Mouse (Mus musculus) limb, embryonic 13.5 days (tissue): ENCODE data around the gene Gfra1. TPM values are rescaled to one million over a fixed set of nuclear protein-coding genes. Genes with fewer than 3 reads are reported as not detected.
A peak's percentile ranks its signal among the peaks of the same experiment; 100 is the strongest.

Experiments
- ATAC-seq: fragments of 200-750 bp; cut with Nextera tagmentation; 2 replicates; pipeline ENCODE4 v1.8.0; 2017; ENCODE audit warnings: low read depth, moderate number of reproducible peaks, moderate TSS enrichment; ENCODE audit not compliant: low FRiP score
- H3K27ac ChIP-seq: fragments of 300-500 bp; sonication (generic); 2 replicates; pipeline ENCODE4 v1.5.1; 2015; ENCODE audit warnings: inconsistent platforms, mild to moderate bottlenecking, moderate library complexity
- H3K27me3 ChIP-seq: fragments of 300-500 bp; sonication (generic); 2 replicates; pipeline ENCODE4 v1.6.1; 2015; ENCODE audit warnings: mild to moderate bottlenecking, inconsistent platforms
- H3K36me3 ChIP-seq: fragments of 300-500 bp; sonication (generic); 2 replicates; pipeline ENCODE4 v1.6.1; 2015; ENCODE audit warnings: inconsistent platforms, mild to moderate bottlenecking, moderate library complexity
- H3K4me1 ChIP-seq: fragments of 300-500 bp; sonication (generic); 2 replicates; pipeline ENCODE4 v1.6.1; 2015; ENCODE audit warnings: inconsistent platforms
- H3K4me2 ChIP-seq: fragments of 300-500 bp; sonication (generic); replicated peaks from 2 replicates; pipeline ENCODE4 v1.6.1; 2015; ENCODE audit warnings: inconsistent platforms, mild to moderate bottlenecking, moderate library complexity
- H3K4me3 ChIP-seq: fragments of 300-500 bp; sonication (generic); 2 replicates; pipeline ENCODE4 v1.5.1; 2015; ENCODE audit warnings: moderate library complexity, mild to moderate bottlenecking, inconsistent platforms
- H3K9ac ChIP-seq: fragments of 300-500 bp; sonication (generic); 2 replicates; pipeline ENCODE4 v1.6.1; 2015; ENCODE audit warnings: mild to moderate bottlenecking, inconsistent platforms
- H3K9me3 ChIP-seq: fragments of 300-500 bp; sonication (generic); 2 replicates; pipeline ENCODE4 v1.6.1; 2016; ENCODE audit warnings: inconsistent platforms
- WGBS: fragments of 180-500 bp; shearing (Covaris S2); methylation state at CpG from one replicate; pipeline ENCODE4 v1.1.7; 2015; 5-methylcytosine and 5-hydroxymethylcytosine counted together
- polyA plus RNA-seq: library from polyadenylated mRNA; unstranded; fragments of >200 nt; fragmentation: Nextera tagmentation; extraction: Ambion mirVana; gene quantifications from 2 replicates; pipeline ENCODE4 v1.2.1, GENCODE M21; 2015

Gene Gfra1
- polyA plus RNA-seq, 1 experiment from 2014 or later: 25.4 TPM

- Histone ChIP-seq H3K9ac (peak overlapping the region; percentile 63), H3K9me3 (no peaks in the 10 kb centered on the region), H3K36me3 (no peaks in the 10 kb centered on the region), H3K4me3 (peak overlapping the region; percentile 55), H3K27me3 (peaks cover 75% of the 10 kb centered on the region), H3K4me1 (peaks cover 64% of the 10 kb centered on the region), H3K27ac (no peak overlapping the region), H3K4me2 (peak overlapping the region; percentile 99)
- under 1% methylated on average over 21 of the region's 21 CpGs for WGBS
- ATAC-seq: 0 out of 2 replicates have a peak, but pooled peaks have one; percentile 20
Measured at GRCm38 (mm10) chr19:58455061-58455495, 631 bp downstream of the Gfra1 start.

DNA sequence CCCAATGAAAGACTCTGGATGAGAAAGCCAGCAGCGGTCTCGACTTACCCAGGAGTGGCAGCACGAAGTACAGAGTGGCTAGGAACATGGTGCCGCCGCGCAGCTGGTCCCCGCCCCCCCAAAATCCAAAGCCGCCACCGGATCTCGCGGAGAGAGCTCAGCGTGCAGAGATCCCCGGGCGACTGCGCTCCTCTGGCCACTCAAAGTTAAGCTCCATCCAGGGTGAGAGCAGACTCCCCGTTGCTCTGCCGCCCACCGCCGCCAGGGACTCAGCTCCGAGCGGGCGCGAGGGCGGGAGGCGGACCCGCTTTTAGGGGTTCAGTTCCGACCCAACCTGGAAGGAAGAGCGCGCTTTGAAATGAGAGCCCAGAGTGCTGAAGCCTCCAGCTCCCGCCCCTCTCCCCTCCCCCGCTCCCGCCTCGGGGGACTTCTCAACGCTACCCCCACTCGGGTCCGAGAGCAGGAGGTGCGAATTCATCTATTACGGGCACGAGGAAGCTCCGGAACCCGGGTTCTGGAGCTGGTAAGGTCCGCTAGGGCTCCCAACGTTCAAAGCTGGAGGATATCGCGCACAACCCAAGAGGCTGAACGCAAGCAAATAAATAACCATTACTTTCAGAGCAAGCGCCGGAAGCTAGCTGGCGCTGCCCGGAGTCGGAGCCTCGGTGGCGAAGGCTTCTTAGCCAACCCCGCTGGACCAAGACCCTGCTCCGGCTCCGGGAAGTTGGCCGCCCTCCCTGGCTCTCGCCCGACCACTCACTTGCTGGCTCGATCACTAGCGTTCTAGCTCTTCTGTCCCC, 1.2 kb downstream of the Gfra1 start:
- no peaks in the 10 kb centered on the region for H3K9me3 ChIP-seq
- peaks cover 74% of the 10 kb centered on the region for H3K27me3 ChIP-seq
- no peak for ATAC-seq
- peaks cover 64% of the 10 kb centered on the region for H3K4me1 ChIP-seq
- H3K9ac ChIP-seq: peak overlapping the region; percentile 63
- H3K4me3 ChIP-seq: peak overlapping the region; percentile 55
- under 1% methylated on average over 60 of the region's 61 CpGs for WGBS
- no peak overlapping the region for H3K27ac ChIP-seq
- H3K4me2 ChIP-seq: peak overlapping the region; percentile 99
- no peaks in the 10 kb centered on the region for H3K36me3 ChIP-seq

- H3K4me2 ChIP-seq: peak overlapping the region; percentile 99
- no peak for ATAC-seq
- peak overlapping the region; percentile 63 for H3K9ac ChIP-seq
- H3K27ac ChIP-seq: no peak overlapping the region; the same call in 1 of the 2 replicates
- no peaks in the 10 kb centered on the region for H3K36me3 ChIP-seq
- H3K9me3 ChIP-seq: no peaks in the 10 kb centered on the region
- peaks cover 73% of the 10 kb centered on the region for H3K27me3 ChIP-seq
- under 1% methylated on average over 22 of the region's 22 CpGs for WGBS
- peaks cover 64% of the 10 kb centered on the region for H3K4me1 ChIP-seq
- peak overlapping the region; percentile 55 for H3K4me3 ChIP-seq
Measured at GRCm38 (mm10) chr19:58453581-58453980, 2.1 kb downstream of the Gfra1 start.

DNA sequence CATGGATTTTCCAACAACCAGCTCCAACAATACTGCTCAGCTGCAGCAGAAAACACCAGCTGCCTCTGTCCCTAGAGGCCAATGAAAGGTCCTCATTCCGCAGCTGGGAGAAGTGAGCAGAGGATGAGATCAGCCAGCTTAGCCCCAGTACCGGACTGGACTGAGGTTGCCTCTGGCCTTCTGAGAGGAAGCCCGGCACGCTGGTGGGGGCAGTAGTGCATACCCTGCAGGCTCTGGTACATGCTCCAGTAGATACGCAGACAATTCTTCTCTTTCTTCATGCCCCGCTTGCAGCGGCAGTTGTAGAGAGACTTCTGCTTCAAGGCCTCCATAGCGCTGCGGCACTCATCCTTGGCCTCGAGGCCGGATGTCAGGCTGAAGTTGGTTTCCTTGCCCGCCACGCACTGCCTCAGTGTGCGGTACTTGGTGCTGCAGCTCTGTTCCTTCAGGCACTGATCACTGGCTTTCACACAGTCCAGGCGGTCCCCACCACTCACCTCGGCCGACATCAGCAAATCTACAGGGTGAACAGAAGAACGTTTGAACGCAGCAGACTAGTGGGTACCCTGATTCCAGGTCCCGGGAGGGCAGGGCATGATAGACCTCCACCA, 2.7 kb downstream of the Gfra1 start:
- Histone ChIP-seq H3K27me3 (peaks cover 68% of the 10 kb centered on the region), H3K9ac (peak overlapping the region; percentile 63), H3K27ac (no peak overlapping the region; the same call in 1 of the 2 replicates)

DNA sequence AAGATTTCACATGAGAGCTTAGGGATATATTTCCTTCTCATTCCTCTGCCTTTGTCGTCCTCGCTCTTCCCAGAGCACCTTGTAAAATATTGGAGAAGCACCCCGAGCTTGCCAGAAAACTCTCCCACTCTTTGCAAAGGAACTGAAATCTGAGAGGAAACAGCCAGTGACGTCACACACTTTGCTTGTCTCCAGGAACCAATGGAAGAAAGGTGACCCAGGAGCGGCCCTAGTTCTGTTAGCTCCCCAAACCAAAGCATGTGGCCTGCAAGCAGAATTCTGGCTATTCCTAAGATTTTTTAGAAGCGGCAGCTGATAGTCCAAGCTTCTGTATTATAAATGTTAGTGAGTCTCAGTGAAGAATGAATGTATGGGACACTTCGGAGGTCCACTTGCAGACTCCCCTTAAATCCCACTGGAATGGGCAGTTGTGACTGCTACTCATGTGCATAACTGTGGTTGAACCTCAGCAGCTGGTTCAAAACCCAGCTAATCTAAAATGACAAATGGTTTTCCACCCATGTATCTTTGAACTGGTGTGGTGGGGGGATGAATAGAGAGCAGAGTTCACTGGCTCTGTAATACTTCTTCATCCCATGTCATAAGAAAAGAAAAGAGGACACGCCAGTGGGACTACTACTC, 3.4 kb downstream of the Gfra1 start:
- Histone ChIP-seq H3K27me3 (peaks cover 62% of the 10 kb centered on the region), H3K36me3 (no peaks in the 10 kb centered on the region), H3K4me3 (no peak overlapping the region), H3K4me2 (peak overlapping the region; percentile 99), H3K9me3 (no peaks in the 10 kb centered on the region), H3K4me1 (peaks cover 64% of the 10 kb centered on the region), H3K9ac (no peak overlapping the region), H3K27ac (no peak overlapping the region)
- no peak for ATAC-seq
- WGBS: 39% methylated on average over 8 of the region's 8 CpGs

More for the DNA sequence above, 2.7 kb downstream of the Gfra1 start:
- Histone ChIP-seq H3K4me1 (peaks cover 64% of the 10 kb centered on the region), H3K4me2 (peak overlapping the region; percentile 99), H3K36me3 (no peaks in the 10 kb centered on the region), H3K9me3 (no peaks in the 10 kb centered on the region), H3K4me3 (peak overlapping the region; percentile 55)
- 5% methylated on average over 20 of the region's 20 CpGs for WGBS
- no peak; the same call in 1 of the 2 replicates for ATAC-seq

- H3K9ac ChIP-seq: no peak overlapping the region
- H3K27me3 ChIP-seq: peaks cover 55% of the 10 kb centered on the region
- no peaks in the 10 kb centered on the region for H3K9me3 ChIP-seq
- no peak for ATAC-seq
- peaks cover 59% of the 10 kb centered on the region for H3K4me1 ChIP-seq
- no peak overlapping the region for H3K27ac ChIP-seq
- no peak overlapping the region for H3K4me3 ChIP-seq
- peak overlapping the region; percentile 99; the same call in 1 of the 2 replicates for H3K4me2 ChIP-seq
- 21% methylated on average over 6 of the region's 6 CpGs for WGBS
- no peaks in the 10 kb centered on the region for H3K36me3 ChIP-seq
Measured at GRCm38 (mm10) chr19:58451323-58451722, 4.4 kb downstream of the Gfra1 start.

- H3K36me3 ChIP-seq: no peaks in the 10 kb centered on the region
- no peaks in the 10 kb centered on the region for H3K9me3 ChIP-seq
- H3K27me3 ChIP-seq: peaks cover 50% of the 10 kb centered on the region
- peaks cover 53% of the 10 kb centered on the region for H3K4me1 ChIP-seq
- no peak for ATAC-seq
- no peak overlapping the region for H3K9ac ChIP-seq
- no peak overlapping the region for H3K27ac ChIP-seq
- H3K4me2 ChIP-seq: peak overlapping the region; percentile 99; the same call in 1 of the 2 replicates
- no peak overlapping the region for H3K4me3 ChIP-seq
- 31% methylated on average over 5 of the region's 5 CpGs for WGBS
Measured at GRCm38 (mm10) chr19:58450716-58451115, 5.0 kb downstream of the Gfra1 start.

DNA sequence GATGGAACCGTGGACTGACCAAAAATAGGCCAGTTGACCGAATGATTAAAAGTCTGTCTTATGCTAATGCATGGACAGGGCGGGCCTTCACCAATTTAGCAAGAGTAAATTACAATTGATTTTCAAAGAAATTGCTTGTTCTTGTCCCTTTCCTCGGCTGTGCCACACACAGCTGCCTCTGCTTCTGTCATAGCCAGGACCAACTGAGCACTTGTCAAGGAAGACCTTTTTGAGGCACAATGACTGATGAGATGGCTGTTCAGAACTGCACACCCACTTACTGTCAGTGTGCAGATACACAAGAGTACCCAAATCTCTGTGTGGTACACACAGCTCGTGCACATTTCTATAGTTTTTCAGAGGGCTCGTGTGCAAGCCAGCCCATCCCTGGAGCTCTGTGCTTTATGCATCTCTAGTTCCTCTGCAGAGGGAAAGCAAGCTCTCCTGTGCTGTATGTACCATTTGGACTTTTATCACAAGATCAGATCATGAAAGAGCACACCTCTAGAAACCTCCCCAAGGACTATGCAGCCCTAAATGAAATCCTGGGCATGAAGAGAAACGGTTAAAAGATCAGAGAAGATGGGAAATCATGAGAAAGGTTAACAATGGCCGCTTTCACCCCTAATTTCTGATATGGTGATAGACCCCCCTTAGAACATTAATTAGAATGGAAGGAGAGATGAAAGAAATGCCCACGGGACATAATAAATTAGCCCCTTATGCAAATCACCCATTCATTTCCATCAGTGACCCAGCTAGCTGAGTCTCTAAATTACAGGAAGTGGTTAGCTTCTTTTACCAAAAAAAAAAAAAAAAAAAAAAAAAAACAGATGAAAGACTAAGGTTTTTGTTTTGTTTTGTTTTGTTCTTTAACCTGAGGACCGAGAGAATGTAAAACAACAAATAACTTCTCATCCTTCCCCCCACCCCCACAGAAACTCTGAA, 12.7 kb downstream of the Gfra1 start:
- Histone ChIP-seq H3K27me3 (peaks cover 3% of the 10 kb centered on the region; the same call in 1 of the 2 replicates), H3K4me2 (no peak overlapping the region), H3K4me3 (no peak overlapping the region), H3K36me3 (no peaks in the 10 kb centered on the region), H3K9me3 (no peaks in the 10 kb centered on the region), H3K9ac (no peak overlapping the region), H3K4me1 (peaks cover 12% of the 10 kb centered on the region), H3K27ac (no peak overlapping the region)
- ATAC-seq: no peak
- WGBS: 63% methylated on average over 10 of the region's 10 CpGs

DNA sequence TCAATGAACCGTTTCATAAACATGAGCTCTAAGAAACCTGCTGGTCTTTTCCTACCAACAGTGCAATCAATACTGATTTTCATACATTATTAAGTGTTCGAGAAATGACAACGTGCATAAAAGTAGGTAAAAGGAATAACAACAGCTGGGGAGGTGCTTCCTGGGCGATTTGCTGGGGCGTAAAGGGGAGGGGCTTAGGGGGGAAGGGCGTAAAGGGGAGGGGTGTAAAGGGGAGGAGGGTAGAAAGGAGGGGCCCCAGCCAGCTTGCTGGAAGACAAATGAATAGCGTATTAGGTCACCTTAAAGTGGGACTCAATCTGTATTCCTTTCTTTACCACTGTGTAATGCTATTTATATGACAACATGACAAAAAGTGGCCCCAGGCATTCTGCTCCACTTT, 13.9 kb downstream of the Gfra1 start:
- ATAC-seq: no peak

GRCm38 (mm10) chr19:58441246-58441645, 14.5 kb downstream of the Gfra1 start:
- WGBS: 93% methylated on average over 7 of the region's 7 CpGs
- Histone ChIP-seq H3K4me3 (no peak overlapping the region), H3K4me1 (peaks cover 21% of the 10 kb centered on the region), H3K9ac (no peak overlapping the region), H3K9me3 (no peaks in the 10 kb centered on the region), H3K4me2 (no peak overlapping the region), H3K27ac (no peak overlapping the region), H3K27me3 (peaks cover 3% of the 10 kb centered on the region; the same call in 1 of the 2 replicates), H3K36me3 (no peaks in the 10 kb centered on the region)
- no peak for ATAC-seq

More for the DNA sequence above, 13.9 kb downstream of the Gfra1 start:
- no peaks in the 10 kb centered on the region for H3K36me3 ChIP-seq
- no peak overlapping the region for H3K9ac ChIP-seq
- peaks cover 3% of the 10 kb centered on the region; the same call in 1 of the 2 replicates for H3K27me3 ChIP-seq
- no peak overlapping the region for H3K4me2 ChIP-seq
- WGBS: 61% methylated on average over 7 of the region's 7 CpGs
- H3K4me3 ChIP-seq: no peak overlapping the region
- peaks cover 19% of the 10 kb centered on the region for H3K4me1 ChIP-seq
- H3K9me3 ChIP-seq: no peaks in the 10 kb centered on the region
- H3K27ac ChIP-seq: no peak overlapping the region

DNA sequence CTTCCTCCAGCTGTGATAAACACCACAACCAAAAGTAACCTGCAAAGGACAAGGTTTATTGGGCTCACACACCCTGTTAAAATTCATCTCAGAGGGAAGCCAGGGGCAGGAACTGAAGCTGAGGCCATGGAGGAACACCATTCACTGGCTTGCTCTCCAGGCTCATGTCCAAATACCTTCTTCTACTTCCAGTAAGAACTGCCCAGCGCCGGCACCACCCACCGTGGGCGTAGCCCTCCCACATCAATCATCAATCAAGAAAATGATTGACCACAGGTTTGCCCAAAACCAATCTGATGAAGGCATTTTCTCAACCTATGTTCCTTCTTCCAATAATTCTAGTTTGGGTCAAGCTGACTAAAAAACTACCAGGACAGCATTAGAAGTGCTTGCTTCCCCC, 16.9 kb downstream of the Gfra1 start:
- H3K9ac ChIP-seq: no peak overlapping the region
- 85% methylated on average over 4 of the region's 4 CpGs for WGBS
- no peaks in the 10 kb centered on the region for H3K36me3 ChIP-seq

More for the DNA sequence above, 16.9 kb downstream of the Gfra1 start:
- H3K4me2 ChIP-seq: no peak overlapping the region
- H3K27me3 ChIP-seq: peaks cover 3% of the 10 kb centered on the region; the same call in 1 of the 2 replicates
- H3K4me3 ChIP-seq: no peak overlapping the region
- H3K4me1 ChIP-seq: peaks cover 22% of the 10 kb centered on the region; the same call in 1 of the 2 replicates
- ATAC-seq: no peak
- no peaks in the 10 kb centered on the region for H3K9me3 ChIP-seq
- no peak overlapping the region for H3K27ac ChIP-seq
